Mouse (Mus musculus) layer of hippocampus, postnatal 25 days (tissue): ENCODE measurements around the gene Gm3278. TPM values are rescaled to one million over a fixed set of nuclear protein-coding genes. Genes with fewer than 3 reads are reported as not detected.
A peak's percentile ranks its signal among the peaks of the same experiment; 100 is the strongest.
"Not testable (repeated sequence)": the region's sequence is repeated elsewhere in the genome, so short reads cannot be mapped to it uniquely, and the experiment has no call there.

Experiments
- DNase-seq, 2 experiments: peaks; one replicate each; pipeline ENCODE4 v3.0.0; 2022; ENCODE audit warnings: mixed read lengths in 2 of 2, low spot score in 1 of 2; ENCODE audit errors: extremely low spot score in 1 of 2
- total RNA-seq, 2 experiments: library from RNA; stranded (reverse); gene quantifications; 2 replicates each; pipeline ENCODE4 v1.2.3; 2021

The Gm3278 gene
- not detected for total RNA-seq

DNA sequence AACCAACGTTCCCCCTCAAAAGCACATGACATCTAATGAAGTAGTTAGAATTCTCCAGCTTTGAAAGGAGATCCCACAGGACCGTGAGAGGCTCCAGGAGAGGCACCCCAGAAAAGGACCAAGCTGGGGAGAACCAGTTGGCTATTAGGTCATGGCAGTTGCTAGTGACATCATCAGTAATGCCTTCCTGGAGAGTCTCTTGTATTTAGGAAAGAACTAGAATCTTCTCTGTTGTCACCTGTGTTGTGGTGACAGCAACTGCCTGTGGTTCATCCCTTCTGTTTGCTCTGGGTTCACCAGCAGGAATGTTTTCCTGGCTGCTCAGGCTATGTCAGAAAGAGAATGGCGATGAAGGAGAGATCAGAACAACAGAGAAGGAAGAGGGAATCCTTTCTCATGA lies at the start of gene Gm3278:
Gene Gm3278, plus strand, starts transcription at position 301 of the 400 bp plus-strand sequence.
- DNase-seq, result not testable (repeated sequence)

DNA sequence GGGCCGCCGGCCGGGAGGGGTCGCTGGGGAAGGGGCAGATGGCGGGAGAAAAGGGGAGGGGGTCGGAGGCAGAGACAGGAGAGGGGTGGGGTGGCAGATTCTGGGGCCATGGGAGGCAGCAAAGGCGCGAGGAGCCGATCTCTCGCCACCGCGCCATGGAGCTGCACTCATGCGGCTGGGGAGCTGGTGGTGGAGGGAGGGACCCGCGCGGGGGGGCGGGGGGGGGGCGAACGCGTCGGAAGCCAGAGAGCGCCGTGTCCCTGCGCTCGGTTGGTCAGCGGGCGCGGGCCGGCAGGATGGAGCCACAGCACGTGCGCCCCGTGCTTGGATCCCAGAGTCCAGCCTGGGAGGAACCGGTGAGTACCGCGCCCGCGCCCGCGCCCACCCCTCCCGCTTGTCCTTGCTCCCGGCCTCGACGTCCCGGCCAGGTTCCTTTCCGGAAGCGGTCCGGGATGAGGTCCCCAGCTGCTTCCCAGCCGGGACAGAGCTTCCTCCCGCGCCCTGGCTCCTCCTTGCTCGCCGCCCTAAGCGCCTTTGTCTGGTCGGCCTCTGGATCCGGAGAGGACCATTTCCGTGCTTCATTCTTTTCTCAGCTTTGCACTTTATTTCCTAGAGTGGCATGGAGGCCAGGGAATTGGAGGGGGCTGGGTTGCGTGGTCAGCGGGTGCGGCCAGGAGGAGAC lies 36.8 kb upstream of the Gm3278 start, which contains the start of gene Gm3264:
Gene Gm3264, plus strand, starts transcription at position 278 of the 682 bp plus-strand sequence.
- peak in 1 of 2 experiments; percentile 5 for DNase-seq

Other genes with a start within 250 kb of the Gm3278 start
- gene Gm3239, start 228.2 kb upstream of the Gm3278 start, total RNA-seq, result under 1 TPM in 1 of 2 experiments, not detected in 1; 0.42 TPM
- under 1 TPM in 1 of 2 experiments, not detected in 1; 0.17 TPM for gene Gm7876, start 183.2 kb upstream of the Gm3278 start, total RNA-seq
- gene Gm3252, start 165.6 kb upstream of the Gm3278 start, total RNA-seq, result under 1 TPM in 1 of 2 experiments, not detected in 1; 0.15 TPM
- not detected for gene Gm9602, start 116.1 kb upstream of the Gm3278 start, total RNA-seq
- gene Gm3269, start 54.3 kb upstream of the Gm3278 start, total RNA-seq, result not detected
- 10 to 100 TPM in 1 of 2 experiments, 1 to 10 TPM in 1; 9.0 to 11.8 TPM for gene Gm3264, start 36.8 kb upstream of the Gm3278 start, total RNA-seq
- gene Gm8297, start 91.5 kb downstream of the Gm3278 start, total RNA-seq, result not detected
- under 1 TPM in 1 of 2 experiments, not detected in 1; 0.94 TPM for gene Gm3298, start 123.5 kb downstream of the Gm3278 start, total RNA-seq
- gene 4930555G01Rik, start 158.2 kb downstream of the Gm3278 start, total RNA-seq, result not detected
- gene Gm8281, start 178.6 kb downstream of the Gm3278 start, total RNA-seq, result 1 to 10 TPM in 1 of 2 experiments, under 1 TPM in 1; 0.77 to 1.7 TPM
- gene Gm8279, start 239.1 kb downstream of the Gm3278 start, total RNA-seq, result not detected